Mouse (Mus musculus) limb, embryonic 13.5 days (tissue): ENCODE data around the gene Casz1. TPM values are rescaled to one million over a fixed set of nuclear protein-coding genes. Genes with fewer than 3 reads are reported as not detected.

Experiments
- ATAC-seq: fragments of 200-750 bp; cut with Nextera tagmentation; 2 replicates; pipeline ENCODE4 v1.8.0; 2017; ENCODE audit warnings: low read depth, moderate number of reproducible peaks, moderate TSS enrichment; ENCODE audit not compliant: low FRiP score
- H3K27ac ChIP-seq: fragments of 300-500 bp; sonication (generic); 2 replicates; pipeline ENCODE4 v1.5.1; 2015; ENCODE audit warnings: inconsistent platforms, mild to moderate bottlenecking, moderate library complexity
- H3K27me3 ChIP-seq: fragments of 300-500 bp; sonication (generic); 2 replicates; pipeline ENCODE4 v1.6.1; 2015; ENCODE audit warnings: mild to moderate bottlenecking, inconsistent platforms
- H3K36me3 ChIP-seq: fragments of 300-500 bp; sonication (generic); 2 replicates; pipeline ENCODE4 v1.6.1; 2015; ENCODE audit warnings: inconsistent platforms, mild to moderate bottlenecking, moderate library complexity
- H3K4me1 ChIP-seq: fragments of 300-500 bp; sonication (generic); 2 replicates; pipeline ENCODE4 v1.6.1; 2015; ENCODE audit warnings: inconsistent platforms
- H3K4me2 ChIP-seq: fragments of 300-500 bp; sonication (generic); replicated peaks from 2 replicates; pipeline ENCODE4 v1.6.1; 2015; ENCODE audit warnings: inconsistent platforms, mild to moderate bottlenecking, moderate library complexity
- H3K4me3 ChIP-seq: fragments of 300-500 bp; sonication (generic); 2 replicates; pipeline ENCODE4 v1.5.1; 2015; ENCODE audit warnings: moderate library complexity, mild to moderate bottlenecking, inconsistent platforms
- H3K9ac ChIP-seq: fragments of 300-500 bp; sonication (generic); 2 replicates; pipeline ENCODE4 v1.6.1; 2015; ENCODE audit warnings: mild to moderate bottlenecking, inconsistent platforms
- H3K9me3 ChIP-seq: fragments of 300-500 bp; sonication (generic); 2 replicates; pipeline ENCODE4 v1.6.1; 2016; ENCODE audit warnings: inconsistent platforms
- WGBS: fragments of 180-500 bp; shearing (Covaris S2); methylation state at CpG from one replicate; pipeline ENCODE4 v1.1.7; 2015; 5-methylcytosine and 5-hydroxymethylcytosine counted together
- polyA plus RNA-seq: library from polyadenylated mRNA; unstranded; fragments of >200 nt; fragmentation: Nextera tagmentation; extraction: Ambion mirVana; gene quantifications from 2 replicates; pipeline ENCODE4 v1.2.1, GENCODE M21; 2015

Gene Casz1
- polyA plus RNA-seq, 1 experiment from 2014 or later: 4.1 TPM

DNA sequence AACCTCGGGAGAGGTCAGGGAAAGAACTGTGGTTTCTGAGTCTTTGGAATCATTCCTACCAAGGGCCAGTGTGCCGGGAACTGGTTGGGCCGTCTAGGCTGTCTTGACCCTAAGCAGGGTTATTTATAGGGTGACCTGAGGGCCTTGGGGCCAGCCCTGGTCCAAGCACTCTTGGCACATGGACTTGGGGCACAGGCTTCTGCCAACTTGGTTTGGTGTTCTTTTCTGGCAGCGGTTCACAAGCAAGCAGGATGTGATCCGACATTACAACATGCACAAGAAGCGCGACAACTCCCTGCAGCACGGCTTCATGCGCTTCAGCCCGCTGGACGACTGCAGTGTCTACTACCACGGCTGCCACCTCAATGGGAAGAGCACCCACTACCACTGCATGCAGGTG is 132.5 kb downstream of the Casz1 start:
- WGBS: 87% methylated on average over 12 of the region's 12 CpGs
- no peak overlapping the region for H3K4me3 ChIP-seq
- no peak overlapping the region for H3K4me2 ChIP-seq
- ATAC-seq: no peak
- no peaks in the 10 kb centered on the region for H3K9me3 ChIP-seq
- no peak overlapping the region for H3K9ac ChIP-seq
- H3K27me3 ChIP-seq: peaks cover 88% of the 10 kb centered on the region
- H3K4me1 ChIP-seq: peaks cover 27% of the 10 kb centered on the region
- H3K27ac ChIP-seq: no peak overlapping the region
- no peaks in the 10 kb centered on the region for H3K36me3 ChIP-seq

DNA sequence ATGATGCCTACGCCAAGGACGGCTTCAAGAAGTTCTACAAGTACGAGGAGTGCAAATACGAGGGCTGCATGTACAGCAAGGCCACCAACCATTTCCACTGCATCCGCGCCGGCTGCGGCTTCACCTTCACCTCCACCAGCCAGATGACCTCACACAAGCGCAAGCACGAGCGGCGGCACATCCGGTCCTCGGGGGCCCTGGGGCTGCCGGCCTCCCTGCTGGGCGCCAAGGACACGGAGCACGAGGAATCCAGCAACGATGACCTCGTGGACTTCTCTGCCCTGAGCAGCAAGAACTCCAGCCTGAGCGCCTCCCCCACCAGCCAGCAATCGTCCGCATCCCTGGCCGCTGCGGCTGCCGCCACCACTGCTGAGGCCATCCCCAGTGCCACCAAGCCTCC is 134.3 kb downstream of the Casz1 start:
- no peak overlapping the region for H3K4me3 ChIP-seq
- no peak overlapping the region for H3K4me2 ChIP-seq
- WGBS: 90% methylated on average over 26 of the region's 26 CpGs
- H3K36me3 ChIP-seq: no peaks in the 10 kb centered on the region
- no peak overlapping the region for H3K9ac ChIP-seq
- peaks cover 87% of the 10 kb centered on the region for H3K27me3 ChIP-seq
- H3K4me1 ChIP-seq: peaks cover 27% of the 10 kb centered on the region
- H3K9me3 ChIP-seq: no peaks in the 10 kb centered on the region
- H3K27ac ChIP-seq: no peak overlapping the region
- ATAC-seq: no peak

DNA sequence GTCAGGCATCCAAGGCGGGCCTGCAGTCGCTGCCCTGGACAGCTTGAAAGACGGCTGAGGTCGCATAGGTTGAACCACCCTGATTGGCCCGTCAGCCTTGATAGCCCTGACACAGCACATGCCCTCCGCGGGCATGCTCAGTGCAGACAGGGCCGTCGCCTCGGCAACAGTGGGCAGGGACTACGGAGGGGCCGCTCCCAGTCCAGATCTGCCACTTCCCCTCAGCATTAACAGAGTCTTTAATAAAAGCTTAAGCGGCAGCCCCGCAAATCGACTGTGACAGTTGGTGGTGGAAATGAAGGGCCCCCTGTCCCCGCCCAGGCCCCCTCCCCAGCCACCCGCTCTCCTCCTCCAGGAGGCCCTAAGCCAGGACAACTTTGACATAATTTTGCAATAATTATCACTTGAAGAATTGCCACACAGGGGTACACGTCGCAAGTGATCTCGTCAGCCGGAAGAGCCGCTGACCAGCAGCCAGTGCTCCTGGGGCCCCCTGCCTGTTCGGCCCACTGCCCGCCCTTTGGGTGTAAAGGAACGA is 136.5 kb downstream of the Casz1 start:
- no peaks in the 10 kb centered on the region for H3K9me3 ChIP-seq
- ATAC-seq: peak; percentile 53
- H3K4me1 ChIP-seq: peaks cover 17% of the 10 kb centered on the region
- peaks cover 79% of the 10 kb centered on the region for H3K27me3 ChIP-seq
- H3K27ac ChIP-seq: 0 out of 2 replicates have a peak overlapping the region, but pooled peaks have one; percentile 22
- H3K4me3 ChIP-seq: no peak overlapping the region
- peak overlapping the region; percentile 52 for H3K4me2 ChIP-seq
- WGBS: 7% methylated on average over 25 of the region's 25 CpGs
- no peak overlapping the region; the same call in 1 of the 2 replicates for H3K9ac ChIP-seq
- H3K36me3 ChIP-seq: no peaks in the 10 kb centered on the region

DNA sequence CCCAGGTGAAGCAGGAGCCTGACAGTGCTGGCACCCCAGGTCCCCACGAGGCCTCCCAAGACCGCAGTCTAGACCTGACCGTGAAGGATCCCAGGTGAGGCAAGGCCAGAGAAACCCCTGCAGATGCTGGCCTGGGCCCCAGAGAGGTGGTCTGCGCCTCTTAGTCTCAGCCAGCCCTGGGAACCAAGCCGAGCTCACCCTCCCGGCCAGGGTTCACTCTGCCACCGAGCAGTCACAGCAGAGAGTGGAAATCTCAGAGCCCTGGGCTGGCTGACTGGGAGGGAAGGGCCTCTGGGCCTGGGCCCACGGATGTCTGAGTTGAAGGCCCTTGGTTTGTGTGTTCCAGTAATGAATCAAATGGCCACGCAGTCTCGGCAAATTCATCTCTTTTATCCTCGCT is 137.1 kb downstream of the Casz1 start:
- Histone ChIP-seq H3K9ac (no peak overlapping the region), H3K4me2 (peak overlapping the region; percentile 52), H3K4me3 (no peak overlapping the region), H3K27me3 (peaks cover 74% of the 10 kb centered on the region), H3K9me3 (no peaks in the 10 kb centered on the region), H3K36me3 (no peaks in the 10 kb centered on the region), H3K4me1 (peaks cover 16% of the 10 kb centered on the region), H3K27ac (0 out of 2 replicates have a peak overlapping the region, but pooled peaks have one; percentile 22)
- ATAC-seq: no peak
- 44% methylated on average over 11 of the region's 11 CpGs for WGBS

- Histone ChIP-seq H3K4me3 (no peak overlapping the region), H3K27me3 (peaks cover 65% of the 10 kb centered on the region), H3K9ac (no peak overlapping the region), H3K27ac (no peak overlapping the region), H3K4me1 (peaks cover 20% of the 10 kb centered on the region), H3K4me2 (no peak overlapping the region), H3K9me3 (no peaks in the 10 kb centered on the region), H3K36me3 (no peaks in the 10 kb centered on the region)
- 20% methylated on average over 5 of the region's 5 CpGs for WGBS
- no peak for ATAC-seq
Observed at GRCm38 (mm10) chr4:148943099-148943498, 138.9 kb downstream of the Casz1 start.

DNA sequence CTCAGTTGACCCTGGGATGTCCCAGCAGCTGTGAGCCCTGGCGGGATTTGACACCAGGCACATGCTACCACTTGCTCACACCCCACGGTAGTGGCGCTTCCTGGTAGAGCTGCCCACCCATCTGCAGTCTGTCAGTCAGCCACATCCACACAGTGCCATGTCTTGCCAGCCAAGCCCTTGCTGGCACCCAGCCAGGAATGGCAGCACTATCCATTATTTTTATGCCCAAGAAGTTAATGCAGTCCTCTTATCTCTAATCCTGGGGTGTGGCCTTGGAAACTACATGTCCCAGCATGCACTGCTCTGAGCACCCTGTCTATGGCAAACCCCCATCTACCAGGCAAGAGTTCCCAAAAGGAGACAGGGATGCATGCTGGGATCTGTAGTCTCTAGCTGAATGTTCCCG is 141.2 kb downstream of the Casz1 start:
- peaks cover 28% of the 10 kb centered on the region for H3K4me1 ChIP-seq
- peaks cover 65% of the 10 kb centered on the region for H3K27me3 ChIP-seq
- ATAC-seq: no peak

GRCm38 (mm10) chr4:148946071-148946470 is 141.8 kb downstream of the Casz1 start:
- peaks cover 65% of the 10 kb centered on the region for H3K27me3 ChIP-seq
- H3K4me1 ChIP-seq: peaks cover 28% of the 10 kb centered on the region
- 87% methylated on average over 8 of the region's 8 CpGs for WGBS

More for the DNA sequence above, 141.2 kb downstream of the Casz1 start:
- Histone ChIP-seq H3K36me3 (no peaks in the 10 kb centered on the region), H3K9ac (no peak overlapping the region), H3K4me3 (no peak overlapping the region), H3K9me3 (no peaks in the 10 kb centered on the region), H3K27ac (no peak overlapping the region), H3K4me2 (no peak overlapping the region)
- 82% methylated on average over 4 of the region's 4 CpGs for WGBS

DNA sequence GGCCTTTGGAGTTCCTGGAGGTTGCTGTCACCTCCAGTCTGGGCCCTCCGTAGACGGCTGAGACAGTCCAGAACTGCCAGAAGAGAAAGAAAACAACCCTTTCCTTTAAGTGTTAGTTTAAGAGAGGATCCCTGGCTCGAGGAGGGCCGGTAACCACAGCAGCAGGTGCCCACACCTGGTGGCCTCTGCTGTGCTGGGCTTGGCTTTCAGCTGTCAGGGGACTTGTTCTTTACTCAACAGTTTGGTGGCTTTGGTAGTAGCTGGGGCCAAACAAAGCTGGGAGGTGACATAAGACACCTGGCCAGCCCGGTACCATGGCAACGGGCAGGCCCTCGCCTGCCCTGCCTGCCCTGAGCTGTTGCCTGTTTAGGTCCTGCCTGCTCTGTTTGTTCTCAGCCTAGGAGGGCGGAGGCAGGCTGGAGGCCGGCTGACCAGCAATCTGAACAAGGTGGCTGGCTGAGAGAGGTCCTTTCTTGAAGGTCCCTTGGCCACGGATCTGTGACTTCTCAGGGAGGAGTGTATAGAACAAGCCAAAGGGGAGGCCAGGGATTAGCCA is 143.7 kb downstream of the Casz1 start:
- Histone ChIP-seq H3K4me2 (no peak overlapping the region), H3K9me3 (no peaks in the 10 kb centered on the region), H3K27me3 (peaks cover 69% of the 10 kb centered on the region), H3K36me3 (no peaks in the 10 kb centered on the region), H3K9ac (no peak overlapping the region), H3K27ac (no peak overlapping the region), H3K4me3 (no peak overlapping the region), H3K4me1 (peaks cover 43% of the 10 kb centered on the region)
- no peak for ATAC-seq
- 38% methylated on average over 10 of the region's 10 CpGs for WGBS

More at GRCm38 (mm10) chr4:148946071-148946470, 141.8 kb downstream of the Casz1 start:
- no peak overlapping the region for H3K9ac ChIP-seq
- H3K27ac ChIP-seq: no peak overlapping the region
- no peaks in the 10 kb centered on the region for H3K36me3 ChIP-seq
- ATAC-seq: no peak
- no peak overlapping the region for H3K4me3 ChIP-seq
- H3K4me2 ChIP-seq: no peak overlapping the region
- H3K9me3 ChIP-seq: no peaks in the 10 kb centered on the region

DNA sequence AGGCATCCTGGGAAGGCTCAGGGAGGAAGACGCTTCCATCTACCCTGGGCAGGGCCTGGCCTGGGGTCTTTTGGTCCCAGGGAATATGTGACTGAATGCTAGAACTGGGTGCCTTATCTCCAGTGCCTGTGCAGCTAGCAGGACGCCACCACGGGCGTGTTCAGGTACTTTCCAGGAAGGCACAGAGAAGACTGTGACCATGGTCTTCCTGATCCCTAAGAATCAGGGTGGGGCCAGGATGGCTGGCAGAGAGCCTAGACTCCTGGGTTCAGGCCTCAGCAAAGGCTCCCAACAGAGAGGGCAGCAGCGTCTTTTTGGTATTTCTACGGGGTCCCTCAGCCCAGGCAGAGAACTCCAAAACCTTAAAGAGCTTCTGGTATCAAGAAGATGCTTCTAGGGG is 146.3 kb downstream of the Casz1 start:
- Histone ChIP-seq H3K27ac (no peak overlapping the region), H3K27me3 (peaks cover 76% of the 10 kb centered on the region), H3K4me2 (no peak overlapping the region), H3K4me3 (no peak overlapping the region), H3K36me3 (no peaks in the 10 kb centered on the region), H3K4me1 (peaks cover 54% of the 10 kb centered on the region), H3K9me3 (no peaks in the 10 kb centered on the region), H3K9ac (no peak overlapping the region)
- ATAC-seq: no peak
- 61% methylated on average over 6 of the region's 6 CpGs for WGBS

DNA sequence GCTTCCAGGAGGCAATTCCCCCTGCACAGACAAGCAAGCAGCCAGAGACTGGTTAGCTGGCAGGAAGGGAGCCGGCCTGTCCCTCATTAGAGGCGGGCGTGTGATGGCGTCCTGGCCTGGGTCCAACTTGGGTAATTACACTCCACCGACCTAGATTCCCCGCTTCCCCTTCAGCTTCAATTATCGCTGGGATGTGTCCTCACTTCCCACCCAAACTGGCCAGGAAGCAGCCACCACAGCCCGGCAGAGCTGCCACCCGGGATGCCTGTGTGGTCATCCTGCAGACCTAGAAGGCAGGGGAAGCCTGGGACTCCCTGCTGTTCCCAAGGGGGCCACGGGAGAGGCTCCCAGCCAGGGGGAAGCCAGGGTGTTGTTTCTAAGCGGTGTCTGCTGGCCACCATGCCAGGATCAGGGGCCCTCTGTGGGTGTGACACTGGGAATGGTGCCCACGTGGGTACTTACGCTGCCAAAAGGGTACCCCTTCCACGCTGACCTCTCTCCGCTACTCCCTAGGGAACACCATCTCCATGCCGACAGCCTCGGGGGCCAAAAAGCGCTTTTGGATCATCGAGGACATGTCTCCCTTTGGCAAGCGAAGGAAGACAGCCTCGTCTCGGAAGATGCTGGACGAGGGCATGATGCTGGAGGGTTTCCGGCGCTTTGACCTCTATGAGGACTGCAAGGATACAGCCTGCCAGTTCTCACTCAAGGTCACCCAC is 146.9 kb downstream of the Casz1 start:
- no peak overlapping the region for H3K27ac ChIP-seq
- 0 out of 2 replicates have a peak, but pooled peaks have one; percentile 4 for ATAC-seq
- H3K4me3 ChIP-seq: peak overlapping the region; percentile 42
- peaks cover 59% of the 10 kb centered on the region for H3K4me1 ChIP-seq
- peak overlapping the region; percentile 25 for H3K9ac ChIP-seq
- H3K4me2 ChIP-seq: peak overlapping the region; percentile 73
- H3K27me3 ChIP-seq: peaks cover 81% of the 10 kb centered on the region
- no peaks in the 10 kb centered on the region for H3K36me3 ChIP-seq
- no peaks in the 10 kb centered on the region for H3K9me3 ChIP-seq
- 23% methylated on average over 25 of the region's 25 CpGs for WGBS

- H3K4me3 ChIP-seq: peak overlapping the region; percentile 42
- 0 out of 2 replicates have a peak, but pooled peaks have one; percentile 10 for ATAC-seq
- H3K4me1 ChIP-seq: peaks cover 66% of the 10 kb centered on the region
- peak overlapping the region; percentile 73 for H3K4me2 ChIP-seq
- WGBS: 2% methylated on average over 44 of the region's 44 CpGs
- H3K27ac ChIP-seq: no peak overlapping the region
- H3K9ac ChIP-seq: peak overlapping the region; percentile 55
- H3K27me3 ChIP-seq: peaks cover 88% of the 10 kb centered on the region
- no peaks in the 10 kb centered on the region for H3K36me3 ChIP-seq
- H3K9me3 ChIP-seq: no peaks in the 10 kb centered on the region
Observed at GRCm38 (mm10) chr4:148951821-148952291, 147.6 kb downstream of the Casz1 start.
